Mouse (Mus musculus): ENCODE data around the gene Ksr1. TPM values are rescaled to one million over a fixed set of nuclear protein-coding genes. Genes with fewer than 3 reads are reported as not detected.

Gene Ksr1
- total RNA-seq, 2 experiments from 2014 or later, result 6.3 to 21.1 TPM

DNA sequence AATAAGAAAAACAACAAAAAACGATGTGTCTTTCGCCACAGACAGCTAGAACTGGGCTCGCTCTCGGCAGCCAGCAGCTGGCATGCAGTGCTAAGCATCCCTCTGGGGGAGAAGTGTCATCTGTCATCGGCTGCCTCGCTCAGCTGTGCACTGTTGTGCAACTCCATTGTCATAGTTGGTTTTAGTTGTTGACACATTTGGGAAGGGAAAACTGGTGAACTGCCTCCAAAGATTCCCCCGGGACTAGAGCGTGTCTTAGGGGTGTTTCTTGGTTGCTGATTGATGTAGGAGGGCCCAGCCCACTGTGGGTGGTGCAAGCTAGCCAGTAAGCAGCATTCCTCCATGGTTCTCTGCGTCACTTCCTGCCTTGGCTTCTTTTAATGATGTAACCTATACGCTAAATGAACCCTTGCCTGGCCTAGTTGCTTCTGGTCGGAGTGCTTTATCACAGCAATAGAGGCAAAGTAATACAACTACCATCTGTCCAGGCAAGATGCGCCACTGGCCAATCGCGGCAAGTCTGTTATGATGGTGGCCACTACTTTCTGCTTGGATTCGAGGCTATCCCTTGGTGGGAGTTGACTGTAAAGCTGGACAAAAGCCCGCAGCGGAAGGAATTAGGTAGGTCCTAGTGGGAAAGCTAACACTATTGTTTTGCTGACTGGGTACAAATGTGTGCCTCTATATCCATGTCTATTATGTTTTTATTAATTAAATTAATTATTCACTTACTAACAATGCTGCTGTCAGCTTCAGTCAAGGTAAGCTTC lies 172.6 kb downstream of the Ksr1 start:
- no peak for ATAC-seq (replicated peaks; ENCODE audit: low FRiP score, poor library complexity, severe bottlenecking)

DNA sequence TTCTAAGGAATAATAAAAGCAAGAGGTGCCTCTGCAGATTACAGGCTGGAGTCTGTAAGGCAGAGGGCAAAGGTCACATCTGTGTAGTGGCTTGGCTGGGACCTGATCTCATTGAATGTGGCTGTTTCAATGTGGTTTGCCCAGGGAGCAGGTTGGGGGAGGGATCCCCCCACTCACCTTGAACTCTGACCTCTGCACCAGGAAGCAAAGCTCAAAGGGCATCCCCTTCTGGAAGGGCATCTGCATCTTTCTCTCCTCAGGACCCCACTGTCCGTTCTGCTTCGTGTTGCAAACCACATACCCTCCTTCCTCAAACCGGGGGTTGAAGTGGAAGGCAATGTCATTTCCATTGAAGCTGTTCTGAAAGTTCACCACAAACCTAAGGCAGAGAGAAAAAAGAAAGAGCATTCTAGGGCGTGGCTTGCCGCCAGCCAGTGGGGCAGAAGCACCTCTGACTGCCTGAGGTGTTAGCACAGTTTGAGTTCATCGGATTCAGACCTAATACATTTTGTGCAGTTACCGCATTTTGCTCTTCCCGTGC lies 173.3 kb downstream of the Ksr1 start:
- no peak for ATAC-seq (replicated peaks; ENCODE audit: low FRiP score, poor library complexity, severe bottlenecking)

DNA sequence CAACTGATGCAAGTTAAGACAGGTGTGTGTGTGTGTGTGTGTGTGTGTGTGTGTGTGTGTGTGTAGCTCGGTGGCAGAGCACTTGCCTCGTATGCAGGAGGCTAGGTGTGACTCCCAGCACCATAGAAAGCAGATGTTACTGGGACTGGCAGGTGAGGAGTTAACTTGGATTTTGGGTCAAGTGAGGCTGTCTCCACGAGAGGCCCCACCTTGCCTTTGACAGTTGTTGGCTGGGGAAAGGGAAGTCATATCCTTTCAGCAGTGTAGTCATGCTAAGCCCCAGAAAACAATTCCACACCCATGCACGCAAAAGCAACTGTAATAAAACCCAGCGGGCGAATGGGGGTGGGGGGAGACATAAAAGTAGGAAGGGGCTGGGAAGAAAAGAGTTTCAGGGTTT lies 173.9 kb downstream of the Ksr1 start:
- ATAC-seq (replicated peaks; ENCODE audit: low FRiP score, poor library complexity, severe bottlenecking), result no peak

DNA sequence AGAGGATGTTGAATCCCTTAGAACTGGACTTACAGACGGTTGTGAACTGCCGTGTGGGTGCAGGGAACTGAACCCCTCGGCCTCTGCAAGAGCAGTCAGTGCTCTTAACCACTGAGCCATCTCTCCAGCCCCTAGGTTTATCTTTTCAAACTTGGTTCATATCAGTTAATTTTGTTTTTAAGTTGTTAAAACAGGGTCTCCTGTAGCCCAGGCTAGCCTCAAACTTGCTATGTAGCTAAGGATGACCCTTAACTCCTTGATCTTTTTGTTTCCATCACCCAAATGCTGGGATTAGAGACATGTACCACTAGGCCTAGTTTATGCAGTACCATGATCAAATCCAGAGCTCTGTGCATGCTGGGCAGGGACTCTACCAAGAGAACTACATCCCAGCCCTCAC lies 174.5 kb downstream of the Ksr1 start:
- no peak for ATAC-seq (replicated peaks; ENCODE audit: low FRiP score, poor library complexity, severe bottlenecking)

DNA sequence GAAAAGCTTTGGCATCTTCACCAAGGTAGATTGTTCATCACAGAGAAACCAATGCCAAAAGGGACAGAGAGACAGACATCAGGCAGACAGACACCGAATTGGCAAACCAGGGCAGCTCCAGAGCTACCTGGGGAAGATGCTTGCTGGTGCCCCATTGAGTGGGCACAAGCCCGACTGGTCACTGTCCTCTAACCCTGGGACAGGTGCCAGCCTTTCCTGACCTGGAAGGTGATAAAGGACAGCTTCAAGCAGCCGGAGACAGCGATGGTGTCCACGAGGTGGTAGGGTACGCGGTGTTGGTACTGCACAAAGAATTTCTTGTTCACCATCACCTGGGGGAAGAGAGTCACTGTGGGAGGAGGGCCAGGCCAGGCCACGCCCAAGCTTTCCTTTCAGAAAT lies 175.1 kb downstream of the Ksr1 start:
- ATAC-seq (replicated peaks; ENCODE audit: low FRiP score, poor library complexity, severe bottlenecking), result no peak

DNA sequence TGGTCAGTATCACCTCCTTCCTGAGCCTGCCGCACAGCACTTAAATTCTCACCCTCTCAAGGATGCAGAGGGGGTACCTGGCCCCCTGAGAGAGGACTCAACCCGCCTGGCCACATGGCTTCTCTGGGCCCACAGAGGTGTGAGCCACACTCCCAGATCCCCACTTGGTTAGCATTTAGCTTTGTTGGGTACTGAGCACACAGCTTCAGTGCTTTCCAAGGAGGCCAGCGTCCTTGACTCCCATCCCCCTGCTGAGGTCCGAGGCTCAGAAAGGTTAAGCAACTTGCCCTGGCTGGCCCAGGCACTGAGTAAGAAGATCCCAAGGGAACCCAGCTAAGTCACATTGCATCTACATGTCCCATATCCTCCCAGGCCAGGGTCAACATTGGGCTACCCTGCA lies 178.1 kb downstream of the Ksr1 start:
- no peak for ATAC-seq (replicated peaks; ENCODE audit: low FRiP score, poor library complexity, severe bottlenecking)

DNA sequence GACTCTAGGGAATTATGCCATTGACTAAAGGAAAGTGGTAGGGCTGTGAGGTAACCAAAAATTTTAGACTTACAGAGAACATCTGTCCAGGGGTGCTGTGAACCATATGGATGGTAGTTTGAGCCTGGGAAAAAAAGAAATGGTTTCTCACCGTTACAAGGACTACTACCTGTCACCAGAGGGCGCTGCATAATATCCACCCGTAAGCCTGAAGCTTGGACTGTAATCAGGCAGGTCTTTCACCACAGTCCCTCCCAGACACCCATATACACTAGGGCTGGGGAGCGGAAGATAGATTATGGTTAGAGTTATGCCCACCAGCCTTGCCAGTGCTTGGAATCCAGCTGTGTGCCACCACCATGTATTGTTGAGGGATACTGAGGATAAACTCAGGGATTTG lies 178.8 kb downstream of the Ksr1 start:
- peak; percentile 64; the same call in 1 of the 2 replicates for ATAC-seq (replicated peaks; ENCODE audit: low FRiP score, poor library complexity, severe bottlenecking)

Other genes with a start within 250 kb of the Ksr1 start
- not detected in 2 replicates for gene Nos2, start 225.6 kb downstream of the Ksr1 start, total RNA-seq (2015; ENCODE audit: low replicate concordance)
- not detected in 2 replicates for gene Nos2, start 225.6 kb downstream of the Ksr1 start, total RNA-seq (2017; ENCODE audit: low replicate concordance)
- gene Lgals9, start 161.5 kb downstream of the Ksr1 start, total RNA-seq (2015; ENCODE audit: low replicate concordance), result 155 and 163 TPM in 2 replicates
- 39.4 and 48.7 TPM in 2 replicates for gene Lgals9, start 161.5 kb downstream of the Ksr1 start, total RNA-seq (2017; ENCODE audit: low replicate concordance)
- 41.7 and 48.3 TPM in 2 replicates for gene Wsb1, start 108.3 kb upstream of the Ksr1 start, total RNA-seq (2015; ENCODE audit: low replicate concordance)
- gene Wsb1, start 108.3 kb upstream of the Ksr1 start, total RNA-seq (2017; ENCODE audit: low replicate concordance), result 31.8 and 41.7 TPM in 2 replicates
- not detected in 2 replicates for gene Gm9964, start 150.5 kb upstream of the Ksr1 start, total RNA-seq (2015; ENCODE audit: low replicate concordance)
- not detected in 2 replicates for gene Gm9964, start 150.5 kb upstream of the Ksr1 start, total RNA-seq (2017; ENCODE audit: low replicate concordance)
- 2.7 and 7.1 TPM in 2 replicates for gene Nf1, start 193.3 kb upstream of the Ksr1 start, total RNA-seq (2015; ENCODE audit: low replicate concordance)
- 2.1 and 2.5 TPM in 2 replicates for gene Nf1, start 193.3 kb upstream of the Ksr1 start, total RNA-seq (2017; ENCODE audit: low replicate concordance)

Data from erythroblast, adult 5-6 weeks (primary cell).